Mouse (Mus musculus) embryonic facial prominence, embryonic 14.5 days (tissue): ENCODE measurements at regions not wholly inside any gene's neighbourhood (a gene's known extent, or its start where the extent isn't known, plus 50 kb on each side); places are given as distances from the start of the nearest gene placed in this dataset.

ENCODE experiments used
- ATAC-seq: fragments of 200-750 bp; cut with Nextera tagmentation; 2 replicates; pipeline ENCODE4 v1.8.0; 2017; ENCODE audit warnings: low read depth, moderate number of reproducible peaks, moderate TSS enrichment
- DNase-seq: peaks from one replicate; pipeline ENCODE4 v3.0.0-alpha.2; 2015; ENCODE audit warnings: low spot score
- H3K27ac ChIP-seq: fragments of 300-500 bp; sonication (generic); replicated peaks from 2 replicates; pipeline ENCODE4 v1.5.1; 2014; ENCODE audit warnings: low read depth, mild to moderate bottlenecking, low read length, moderate library complexity
- H3K27me3 ChIP-seq: fragments of 300-500 bp; sonication (generic); replicated peaks from 2 replicates; pipeline ENCODE4 v1.6.1; 2014; ENCODE audit warnings: low read length; ENCODE audit not compliant: control insufficient read depth, insufficient read depth
- H3K36me3 ChIP-seq: fragments of 300-500 bp; sonication (generic); 2 replicates; pipeline ENCODE4 v1.6.1; 2014; ENCODE audit warnings: low read length, mixed read lengths; ENCODE audit not compliant: control insufficient read depth, insufficient read depth
- H3K4me1 ChIP-seq: fragments of 300-500 bp; sonication (generic); 2 replicates; pipeline ENCODE4 v1.6.1; 2014; ENCODE audit warnings: antibody characterized with exemption, low read length; ENCODE audit not compliant: control insufficient read depth, insufficient read depth
- H3K4me2 ChIP-seq: fragments of 300-500 bp; sonication (generic); 2 replicates; pipeline ENCODE4 v1.6.1; 2014; ENCODE audit warnings: low read depth, mild to moderate bottlenecking, low read length, moderate library complexity, mixed read lengths
- H3K4me3 ChIP-seq: fragments of 300-500 bp; sonication (generic); 2 replicates; pipeline ENCODE4 v1.5.1; 2014; ENCODE audit warnings: low read depth, mild to moderate bottlenecking, low read length
- H3K9ac ChIP-seq: fragments of 300-500 bp; sonication (generic); 2 replicates; pipeline ENCODE4 v1.6.1; 2014; ENCODE audit warnings: low read depth, mild to moderate bottlenecking, low read length, moderate library complexity, mixed read lengths
- H3K9me3 ChIP-seq: fragments of 300-500 bp; sonication (generic); 2 replicates; pipeline ENCODE4 v1.6.1; 2016; ENCODE audit warnings: low read length; ENCODE audit not compliant: control insufficient read depth
- WGBS: fragments of 180-500 bp; shearing (Covaris S2); extraction: QIAGEN DNeasy Blood & Tissue Kit; methylation state at CpG from one replicate; pipeline ENCODE4 v1.1.7; 2014; 5-methylcytosine and 5-hydroxymethylcytosine counted together

DNA sequence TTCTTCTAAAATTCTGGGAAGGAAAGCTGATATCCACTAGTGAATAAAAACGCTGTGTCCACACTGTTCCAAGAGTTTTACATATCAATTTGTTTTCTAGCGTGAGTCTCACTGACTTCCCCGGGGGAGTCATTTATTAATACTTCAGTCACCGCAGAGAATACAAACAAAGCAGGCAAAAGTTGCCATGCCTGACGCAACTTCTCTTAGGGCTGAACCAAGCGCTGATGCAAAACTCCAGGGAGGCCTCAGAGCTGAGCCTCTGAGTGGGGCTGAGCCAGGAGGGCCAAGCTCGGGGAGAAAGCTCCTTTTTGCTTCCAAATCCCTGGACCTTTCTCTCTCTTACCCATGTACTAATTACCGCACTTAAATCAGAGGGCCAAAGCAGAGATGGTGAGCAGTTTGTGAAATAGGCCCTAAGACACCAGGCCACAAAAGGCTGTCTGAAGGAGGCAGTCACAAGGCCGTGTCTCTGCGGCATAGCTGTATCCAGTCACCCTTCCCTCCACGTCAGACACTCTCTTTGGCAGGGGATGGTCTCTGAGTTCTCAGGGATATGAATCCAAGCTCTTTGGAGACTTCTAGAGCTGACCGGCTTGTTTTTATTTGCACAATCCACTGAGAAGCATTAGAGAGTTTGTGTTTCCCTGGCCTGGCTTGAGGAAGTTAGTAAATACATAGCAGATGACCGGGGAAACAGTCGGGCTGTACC is 260.2 kb upstream of the Jarid2 start:
- Histone ChIP-seq H3K36me3 (no peaks in the 10 kb centered on the region), H3K4me1 (peaks cover 10% of the 10 kb centered on the region; the same call in 1 of the 2 replicates), H3K9me3 (no peaks in the 10 kb centered on the region), H3K4me3 (no peak overlapping the region), H3K9ac (no peak overlapping the region), H3K27me3 (no peaks in the 10 kb centered on the region), H3K4me2 (no peak overlapping the region), H3K27ac (no peak overlapping the region)
- ATAC-seq = peak; percentile 57; the same call in 1 of the 2 replicates
- 59% methylated on average over 14 of the region's 14 CpGs for WGBS
- peak; percentile 69 for DNase-seq

GRCm38 (mm10) chr13:44469675-44470074 is 259.6 kb upstream of the Jarid2 start:
- WGBS = 79% methylated on average over 6 of the region's 6 CpGs
- DNase-seq = no peak
- no peaks in the 10 kb centered on the region for H3K36me3 ChIP-seq
- no peaks in the 10 kb centered on the region for H3K9me3 ChIP-seq
- ATAC-seq = no peak
- no peak overlapping the region for H3K4me3 ChIP-seq
- H3K4me2 ChIP-seq = no peak overlapping the region
- no peak overlapping the region for H3K27ac ChIP-seq
- H3K27me3 ChIP-seq = no peaks in the 10 kb centered on the region
- H3K9ac ChIP-seq = no peak overlapping the region
- peaks cover 10% of the 10 kb centered on the region; the same call in 1 of the 2 replicates for H3K4me1 ChIP-seq

DNA sequence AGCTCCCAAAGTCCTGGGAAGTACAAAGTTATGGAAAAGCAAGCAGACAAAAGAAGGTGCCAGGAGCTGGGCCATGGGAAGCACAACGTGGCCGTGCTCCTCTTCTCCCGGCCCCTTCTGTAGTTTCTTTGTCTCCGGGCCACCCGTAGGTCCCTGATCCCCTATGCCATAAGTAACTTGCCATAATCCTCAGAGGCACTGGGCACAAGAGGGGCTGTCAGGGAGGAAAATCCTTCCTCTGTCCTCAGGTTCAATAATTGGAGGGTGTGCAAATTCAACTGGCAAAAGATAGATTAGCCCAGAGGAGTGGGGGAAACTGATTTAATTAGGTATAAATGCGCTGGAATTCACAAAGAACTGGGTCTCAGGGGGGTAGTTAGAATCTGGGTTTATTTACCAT is 256.1 kb upstream of the Jarid2 start:
- no peak overlapping the region for H3K4me2 ChIP-seq
- no peaks in the 10 kb centered on the region for H3K9me3 ChIP-seq
- H3K9ac ChIP-seq = no peak overlapping the region
- no peak overlapping the region for H3K27ac ChIP-seq
- no peak for DNase-seq
- no peaks in the 10 kb centered on the region for H3K36me3 ChIP-seq
- no peaks in the 10 kb centered on the region for H3K27me3 ChIP-seq
- no peak overlapping the region for H3K4me3 ChIP-seq
- WGBS = 33% methylated on average over 6 of the region's 6 CpGs
- H3K4me1 ChIP-seq = peaks cover 16% of the 10 kb centered on the region
- no peak for ATAC-seq

DNA sequence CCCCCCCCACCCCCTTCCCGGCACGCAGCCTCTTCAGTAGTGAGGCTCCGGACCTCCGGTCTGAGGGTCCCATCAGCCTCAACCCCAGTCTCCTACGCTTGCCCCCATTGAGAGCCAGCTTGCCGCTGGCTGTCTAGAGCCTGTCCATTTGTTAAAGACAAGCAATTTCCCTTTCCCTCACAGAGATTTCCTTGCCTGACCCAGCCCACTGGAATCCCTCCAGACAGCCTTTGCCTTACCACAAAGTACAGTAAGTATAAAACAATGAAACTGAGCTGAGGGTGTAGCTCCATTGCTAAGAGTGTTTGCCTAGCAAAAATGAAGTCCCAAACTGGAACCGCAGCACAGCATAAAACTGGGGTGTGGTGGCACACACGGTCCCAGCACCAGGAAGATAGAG is 252.4 kb upstream of the Jarid2 start:
- ATAC-seq (no peak), DNase-seq (peak; percentile 72)
- Histone ChIP-seq H3K4me2 (0 out of 2 replicates have a peak overlapping the region, but pooled peaks have one; percentile 24), H3K36me3 (no peaks in the 10 kb centered on the region), H3K9me3 (no peaks in the 10 kb centered on the region), H3K27ac (0 out of 2 replicates have a peak overlapping the region, but pooled peaks have one; percentile 35), H3K4me1 (peaks cover 16% of the 10 kb centered on the region), H3K9ac (no peak overlapping the region), H3K4me3 (no peak overlapping the region), H3K27me3 (no peaks in the 10 kb centered on the region)
- 42% methylated on average over 8 of the region's 8 CpGs for WGBS

GRCm38 (mm10) chr13:44480128-44480527 is 249.1 kb upstream of the Jarid2 start:
- ATAC-seq = no peak
- Histone ChIP-seq H3K4me3 (no peak overlapping the region), H3K36me3 (no peaks in the 10 kb centered on the region)

GRCm38 (mm10) chr13:44482661-44483060 is 246.6 kb upstream of the Jarid2 start:
- H3K9me3 ChIP-seq = no peaks in the 10 kb centered on the region
- no peak overlapping the region for H3K9ac ChIP-seq
- no peak for DNase-seq
- WGBS = 77% methylated on average over 7 of the region's 7 CpGs
- no peaks in the 10 kb centered on the region for H3K27me3 ChIP-seq
- no peaks in the 10 kb centered on the region for H3K36me3 ChIP-seq
- ATAC-seq = no peak
- no peak overlapping the region for H3K27ac ChIP-seq
- peaks cover 5% of the 10 kb centered on the region; the same call in 1 of the 2 replicates for H3K4me1 ChIP-seq
- H3K4me2 ChIP-seq = no peak overlapping the region
- H3K4me3 ChIP-seq = no peak overlapping the region

More at GRCm38 (mm10) chr13:44480128-44480527, 249.1 kb upstream of the Jarid2 start:
- DNase-seq = no peak
- Histone ChIP-seq H3K9ac (no peak overlapping the region), H3K27ac (no peak overlapping the region), H3K4me2 (no peak overlapping the region), H3K27me3 (no peaks in the 10 kb centered on the region), H3K4me1 (peaks cover 9% of the 10 kb centered on the region; the same call in 1 of the 2 replicates), H3K9me3 (no peaks in the 10 kb centered on the region)
- 79% methylated on average over 7 of the region's 7 CpGs for WGBS

- Histone ChIP-seq H3K9me3 (no peaks in the 10 kb centered on the region), H3K4me3 (no peak overlapping the region), H3K4me2 (no peak overlapping the region), H3K36me3 (no peaks in the 10 kb centered on the region), H3K4me1 (peaks cover 5% of the 10 kb centered on the region; the same call in 1 of the 2 replicates), H3K9ac (no peak overlapping the region), H3K27ac (no peak overlapping the region), H3K27me3 (no peaks in the 10 kb centered on the region)
- ATAC-seq = peak; percentile 30; the same call in 1 of the 2 replicates
- peak; percentile 53 for DNase-seq
- WGBS = 49% methylated on average over 14 of the region's 14 CpGs
Observed at GRCm38 (mm10) chr13:44484582-44485329, 244.5 kb upstream of the Jarid2 start.

DNA sequence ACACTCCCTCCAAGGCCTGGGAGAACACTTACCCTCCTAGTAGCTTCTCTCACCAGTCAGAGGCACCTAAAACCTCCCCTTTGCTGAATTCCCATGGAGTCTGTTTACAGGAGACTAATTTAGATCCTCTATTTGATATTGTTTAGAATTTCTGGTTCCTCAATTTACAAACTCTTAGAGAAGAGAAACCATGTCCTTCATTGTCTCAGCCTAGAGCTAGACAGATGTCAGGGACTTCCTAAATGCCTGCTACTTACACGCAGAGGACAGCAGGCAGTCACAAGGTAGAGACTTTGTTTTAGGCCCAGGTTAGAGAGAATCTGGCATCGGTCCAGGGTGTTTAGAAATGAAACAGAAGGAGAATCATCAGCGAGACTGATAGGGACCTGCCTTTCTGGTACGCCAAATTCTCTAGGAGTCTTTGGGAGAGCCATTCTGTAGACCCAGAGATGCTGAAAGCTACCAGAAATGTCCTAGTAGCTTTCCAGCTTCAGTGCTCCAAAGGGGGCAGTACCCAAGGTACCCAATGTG is 238.3 kb upstream of the Jarid2 start:
- Histone ChIP-seq H3K27ac (no peak overlapping the region), H3K4me3 (no peak overlapping the region), H3K9me3 (no peaks in the 10 kb centered on the region), H3K9ac (no peak overlapping the region), H3K4me1 (peaks cover 23% of the 10 kb centered on the region; the same call in 1 of the 2 replicates), H3K36me3 (no peaks in the 10 kb centered on the region), H3K4me2 (no peak overlapping the region), H3K27me3 (no peaks in the 10 kb centered on the region)
- DNase-seq (no peak), ATAC-seq (no peak)
- 67% methylated on average over 4 of the region's 4 CpGs for whole genome bisulfite sequencing
